Mouse (Mus musculus) E14TG2a.4 (cell line): Measurements from ENCODE around the gene Fam104a.

Experiments used
- H3K27me3 ChIP-seq: 2 replicates; pipeline ENCODE4 v1.6.1; 2014; ENCODE audit warnings: low read length, control low read depth; ENCODE audit not compliant: insufficient read depth
- H3K36me3 ChIP-seq: 2 replicates; pipeline ENCODE4 v1.6.1; 2014; ENCODE audit warnings: low read length, control low read depth; ENCODE audit not compliant: insufficient read depth
- H3K4me1 ChIP-seq: replicated peaks from 2 replicates; pipeline ENCODE4 v1.6.1; 2014; ENCODE audit warnings: low read depth, low read length, control low read depth
- H3K4me3 ChIP-seq: replicated peaks from 2 replicates; pipeline ENCODE4 v1.5.1; 2014; ENCODE audit warnings: mild to moderate bottlenecking, low read length
- H3K9me3 ChIP-seq: 2 replicates; pipeline ENCODE4 v1.6.1; 2014; ENCODE audit warnings: low read length, control low read depth
- CTCF ChIP-seq: conservative IDR thresholded peaks from 2 replicates; pipeline ENCODE4 v1.5.1; 2014; ENCODE audit warnings: low read length
- NANOG ChIP-seq: IDR thresholded peaks from 2 replicates; pipeline ENCODE4 v1.6.1; 2014; ENCODE audit warnings: borderline replicate concordance, low read length, mixed read lengths
- POU5F1 ChIP-seq: IDR thresholded peaks from 2 replicates; pipeline ENCODE4 v1.6.1; 2014; ENCODE audit warnings: low read length, borderline replicate concordance

The Fam104a gene

GRCm38 (mm10) chr11:113722405-113723090 lies 38.6 kb upstream of the Fam104a start:
- peak overlapping the region; percentile 65 for H3K4me3 ChIP-seq
- H3K36me3 ChIP-seq: peaks cover 21% of the 10 kb centered on the region
- H3K9me3 ChIP-seq: no peaks in the 10 kb centered on the region
- peaks cover 24% of the 10 kb centered on the region for H3K27me3 ChIP-seq
- peaks cover 71% of the 10 kb centered on the region for H3K4me1 ChIP-seq
- TF ChIP-seq POU5F1 (no peak), NANOG (no peak), CTCF (no peak)

GRCm38 (mm10) chr11:113717767-113718424 lies 33.9 kb upstream of the Fam104a start:
- H3K27me3 ChIP-seq: peaks cover 25% of the 10 kb centered on the region; the same call in 1 of the 2 replicates
- no peaks in the 10 kb centered on the region for H3K9me3 ChIP-seq
- TF ChIP-seq POU5F1: no peak
- TF ChIP-seq CTCF: no peak
- no peak for TF ChIP-seq NANOG
- H3K4me1 ChIP-seq: peaks cover 73% of the 10 kb centered on the region
- no peaks in the 10 kb centered on the region for H3K36me3 ChIP-seq
- no peak overlapping the region for H3K4me3 ChIP-seq

GRCm38 (mm10) chr11:113716132-113716531 lies 32.2 kb upstream of the Fam104a start:
- Histone ChIP-seq H3K36me3 (no peaks in the 10 kb centered on the region), H3K4me1 (peaks cover 78% of the 10 kb centered on the region), H3K9me3 (no peaks in the 10 kb centered on the region), H3K4me3 (no peak overlapping the region), H3K27me3 (peaks cover 15% of the 10 kb centered on the region; the same call in 1 of the 2 replicates)
- TF ChIP-seq NANOG: no peak
- no peak for TF ChIP-seq POU5F1
- TF ChIP-seq CTCF: no peak

- TF ChIP-seq POU5F1 (no peak), CTCF (0 out of 2 replicates have a peak, but pooled peaks have one; percentile 12)
- no peaks in the 10 kb centered on the region for H3K36me3 ChIP-seq
- peaks cover 83% of the 10 kb centered on the region for H3K4me1 ChIP-seq
- H3K9me3 ChIP-seq: no peaks in the 10 kb centered on the region
- peaks cover 15% of the 10 kb centered on the region; the same call in 1 of the 2 replicates for H3K27me3 ChIP-seq
- no peak overlapping the region for H3K4me3 ChIP-seq
These were observed 31.2 kb upstream of the Fam104a start for GRCm38 (mm10) chr11:113715078-113715674.

- H3K27me3 ChIP-seq: peaks cover 2% of the 10 kb centered on the region; the same call in 1 of the 2 replicates
- H3K9me3 ChIP-seq: no peaks in the 10 kb centered on the region
- TF ChIP-seq CTCF (no peak), POU5F1 (no peak), NANOG (no peak)
- peak overlapping the region; percentile 82 for H3K4me3 ChIP-seq
- peaks cover 82% of the 10 kb centered on the region for H3K4me1 ChIP-seq
- peaks cover 16% of the 10 kb centered on the region for H3K36me3 ChIP-seq
These were observed 27.1 kb upstream of the Fam104a start for GRCm38 (mm10) chr11:113711061-113711460.

- Histone ChIP-seq H3K27me3 (no peaks in the 10 kb centered on the region), H3K36me3 (peaks cover 23% of the 10 kb centered on the region), H3K4me1 (peaks cover 86% of the 10 kb centered on the region), H3K4me3 (peak overlapping the region; percentile 82), H3K9me3 (no peaks in the 10 kb centered on the region)
- TF ChIP-seq NANOG (peak; percentile 79; the same call in 1 of the 2 replicates), POU5F1 (no peak)
These were observed 26.4 kb upstream of the Fam104a start for GRCm38 (mm10) chr11:113710257-113710777.

- H3K36me3 ChIP-seq: peaks cover 23% of the 10 kb centered on the region
- no peaks in the 10 kb centered on the region for H3K9me3 ChIP-seq
- no peaks in the 10 kb centered on the region for H3K27me3 ChIP-seq
- TF ChIP-seq NANOG (peak; percentile 58), POU5F1 (no peak), CTCF (no peak)
- H3K4me3 ChIP-seq: peak within 1 kb of the TSS; percentile 82
- H3K4me1 ChIP-seq: peaks cover 82% of the 10 kb centered on the region
These were observed 25.8 kb upstream of the Fam104a start, which contains the start of gene Cpsf4l for GRCm38 (mm10) chr11:113709731-113710256. Gene Cpsf4l, minus strand, starts transcription at chr11:113710017.

- H3K27me3 ChIP-seq: no peaks in the 10 kb centered on the region
- peaks cover 80% of the 10 kb centered on the region for H3K4me1 ChIP-seq
- TF ChIP-seq CTCF (no peak), NANOG (no peak), POU5F1 (no peak)
- peaks cover 23% of the 10 kb centered on the region for H3K36me3 ChIP-seq
- H3K4me3 ChIP-seq: peak overlapping the region; percentile 82
- H3K9me3 ChIP-seq: no peaks in the 10 kb centered on the region
These were observed 25.3 kb upstream of the Fam104a start for GRCm38 (mm10) chr11:113709272-113709671.
